Mouse (Mus musculus): ENCODE results near the gene Lmod3. TPM values are rescaled to one million over a fixed set of nuclear protein-coding genes. Genes with fewer than 3 reads are reported as not detected.

The Lmod3 gene
- total RNA-seq, 2 experiments from 2014 or later = 58.1 to 67.1 TPM

DNA sequence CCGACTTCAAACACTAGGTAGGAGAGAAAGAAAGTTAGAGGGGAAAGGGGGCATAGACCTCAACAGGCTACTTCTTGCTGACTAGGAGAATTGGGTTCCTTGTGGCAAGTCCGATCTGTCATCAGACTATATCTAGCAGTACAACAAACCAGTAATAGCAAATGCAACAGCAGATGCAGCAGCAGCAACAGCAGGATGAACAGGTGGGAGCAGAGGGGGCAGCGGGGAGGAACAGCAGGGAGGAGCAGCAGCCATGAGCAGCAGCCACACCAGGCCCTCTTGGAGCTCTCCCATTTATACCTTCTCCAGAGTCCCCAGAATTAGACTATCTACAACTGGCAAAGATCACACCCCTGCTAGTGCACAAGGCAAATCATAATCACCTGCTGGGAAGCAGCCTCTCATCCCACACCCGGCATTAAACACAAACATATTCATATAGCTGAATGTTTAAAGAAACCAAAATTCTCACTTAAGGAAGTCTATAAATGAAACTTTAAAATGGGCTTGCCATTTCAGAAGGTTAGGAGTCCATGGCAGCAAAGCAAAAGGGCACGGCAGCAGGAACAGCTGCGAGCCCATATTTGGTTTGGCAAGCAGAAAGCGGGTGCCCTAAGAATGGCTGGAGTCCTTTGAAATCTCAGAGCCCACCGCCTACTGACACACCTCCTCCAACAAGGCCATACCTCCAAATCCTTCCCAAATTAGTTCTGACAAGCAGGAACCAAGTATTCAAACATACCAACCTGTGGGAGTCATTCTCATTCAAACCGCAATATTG lies 25.3 kb downstream of the Lmod3 start:
- DNase-seq = no peak

DNA sequence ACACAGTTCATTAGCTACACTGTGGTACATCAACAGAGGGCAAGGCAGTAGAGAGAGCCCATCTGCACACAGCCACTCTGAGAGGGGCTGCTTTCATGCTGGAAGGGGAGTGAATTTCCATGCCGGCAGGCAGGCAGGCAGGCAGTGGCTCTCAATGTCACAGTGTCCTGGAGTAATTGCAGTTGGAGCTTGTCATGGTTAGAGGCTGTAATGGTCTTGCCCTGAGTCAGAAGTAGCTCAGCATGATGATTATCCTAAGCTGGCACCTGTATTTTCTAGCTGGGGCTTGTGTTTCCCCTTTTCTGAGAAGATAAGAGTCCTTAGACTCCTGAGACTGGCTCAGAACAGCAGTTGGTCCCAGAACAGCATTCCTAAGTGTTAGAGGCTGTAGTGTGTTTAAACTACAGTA lies 26.5 kb downstream of the Lmod3 start:
- no peak for DNase-seq

DNA sequence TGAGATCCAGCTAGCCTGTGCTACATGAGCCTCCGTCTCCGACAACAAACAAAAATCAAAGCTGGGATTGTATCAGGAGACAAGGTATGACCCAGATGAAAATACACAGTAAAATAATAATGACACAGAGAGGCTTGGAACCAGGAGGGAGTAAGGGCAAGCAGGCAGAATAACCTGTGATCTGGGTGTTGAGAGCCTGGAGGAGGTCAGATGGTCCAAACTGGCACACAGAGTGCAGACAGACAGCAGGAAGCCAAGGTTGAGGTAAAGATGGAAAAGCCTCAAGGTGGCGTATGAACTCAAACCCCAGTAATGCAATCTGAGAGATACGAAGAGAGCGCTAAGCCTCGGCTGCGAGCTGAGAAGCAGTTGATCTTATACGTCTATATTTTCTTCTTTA lies 28.1 kb downstream of the Lmod3 start:
- no peak for DNase-seq

GRCm38 (mm10) chr6:97223566-97223965 lies 29.0 kb downstream of the Lmod3 start:
- no peak for DNase-seq

GRCm38 (mm10) chr6:97222931-97223467 lies 29.6 kb downstream of the Lmod3 start:
- peak in 1 of 2 experiments; percentile 41 for DNase-seq

DNA sequence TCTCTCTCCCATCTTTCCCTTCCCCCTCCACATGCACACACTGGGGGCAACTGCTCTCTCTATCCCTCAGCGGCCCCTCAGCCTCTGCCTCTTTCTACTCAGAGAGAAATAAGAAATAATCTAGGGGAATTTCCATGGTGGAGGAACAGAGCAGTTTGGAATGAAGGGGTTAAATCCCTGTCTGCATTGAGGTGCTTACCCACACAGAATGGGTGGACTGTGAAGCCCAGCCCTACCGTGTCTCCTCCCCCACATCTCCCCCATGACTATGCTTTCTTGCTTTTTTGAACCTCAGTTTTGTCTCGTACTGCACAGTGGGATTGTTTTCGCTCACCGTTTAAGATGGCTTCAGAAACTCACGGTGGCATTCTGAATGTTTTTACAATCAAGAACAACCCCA lies 30.2 kb downstream of the Lmod3 start:
- DNase-seq = no peak

- DNase-seq = peak in 1 of 2 experiments; percentile 34
Observed at GRCm38 (mm10) chr6:97221205-97222025, 31.1 kb downstream of the Lmod3 start.

- no peak for DNase-seq
Observed at GRCm38 (mm10) chr6:97220672-97221071, 31.9 kb downstream of the Lmod3 start.

DNA sequence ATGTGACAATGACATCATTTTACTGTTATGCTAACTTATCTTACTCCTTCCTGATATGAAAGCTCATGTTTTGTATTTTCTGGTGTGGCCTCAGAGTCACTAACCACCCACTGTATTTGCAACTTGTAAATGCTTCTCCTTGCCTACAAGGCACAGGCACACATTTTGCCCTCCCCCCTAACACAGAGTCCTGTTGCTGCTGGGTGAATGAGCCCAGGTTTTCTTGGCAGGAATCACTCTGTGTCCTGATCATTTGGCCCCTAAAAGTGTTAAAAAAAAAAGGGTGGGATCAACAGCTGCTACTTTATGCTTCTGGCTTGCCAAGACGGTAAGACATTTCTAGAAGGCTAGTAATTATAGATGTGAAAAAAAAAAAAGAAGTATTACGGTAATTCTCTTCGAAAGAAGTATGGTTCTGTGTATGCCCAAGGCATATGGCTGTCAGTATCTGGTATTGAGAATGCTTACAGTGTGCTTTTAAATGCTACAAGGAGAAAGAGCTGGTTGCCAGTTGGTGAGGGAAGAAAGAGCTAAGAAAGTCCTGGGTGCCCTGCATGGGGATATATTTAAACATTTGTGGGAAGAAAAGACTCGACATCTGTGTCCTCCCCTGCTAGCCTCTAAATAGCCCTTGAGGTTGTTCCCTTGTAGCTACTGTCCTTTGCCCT lies 36.3 kb downstream of the Lmod3 start:
- no peak for DNase-seq

DNA sequence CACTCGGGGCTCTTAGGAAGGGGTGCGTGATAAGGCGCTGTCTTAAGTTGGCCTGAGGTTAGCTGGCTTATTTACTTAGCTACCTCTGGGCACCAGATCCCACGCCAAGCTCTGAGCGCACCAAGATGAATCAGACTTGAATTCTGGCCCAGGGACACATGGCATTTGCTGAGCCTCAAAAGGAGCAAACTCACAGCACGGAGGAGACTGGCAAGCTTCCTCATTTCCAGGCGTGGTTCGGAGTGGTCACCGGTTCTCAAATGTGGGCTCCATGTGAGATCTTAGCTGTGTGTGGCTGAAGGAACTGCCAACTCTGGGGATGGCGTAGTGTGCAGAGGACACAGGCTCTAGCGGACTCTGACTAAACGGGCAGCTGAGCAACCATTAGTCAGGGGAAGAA lies 40.6 kb downstream of the Lmod3 start:
- DNase-seq = peak; percentile 79 to 82

DNA sequence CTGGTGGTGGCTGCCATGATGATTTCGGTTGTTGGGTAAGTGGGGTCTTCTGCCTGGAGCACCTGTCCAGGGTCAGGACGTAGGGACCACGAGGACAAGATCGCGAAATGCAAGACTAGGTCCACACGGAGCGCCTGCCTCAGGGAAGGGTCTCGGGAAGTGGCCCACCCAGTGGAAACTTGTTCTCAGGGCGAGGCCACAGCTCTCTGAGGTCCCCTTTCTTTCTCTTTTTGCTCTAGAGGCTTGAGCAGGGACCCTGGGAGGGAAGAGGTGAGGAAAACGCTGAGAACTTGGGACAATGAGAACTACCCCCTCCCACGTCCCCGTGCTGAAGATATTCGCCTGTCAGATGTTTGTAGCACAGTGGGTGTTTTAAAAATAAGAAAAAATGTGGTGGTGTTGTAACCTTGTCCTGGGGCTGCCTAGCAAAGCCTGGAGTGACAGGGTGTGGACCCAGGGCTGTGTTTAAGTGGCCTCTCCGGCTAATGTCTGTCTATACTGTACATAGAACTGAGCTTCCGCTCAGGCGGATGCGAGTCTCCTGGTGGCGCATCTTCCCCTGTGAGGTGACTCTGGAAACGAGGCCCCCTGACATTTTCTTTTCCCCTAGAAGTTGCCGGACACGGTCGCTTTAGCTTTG lies 41.5 kb downstream of the Lmod3 start:
- DNase-seq = peak; percentile 35 to 66

GRCm38 (mm10) chr6:97210191-97210961 lies 42.2 kb downstream of the Lmod3 start, which contains the start of gene Arl6ip5:
Gene Arl6ip5 (plus strand): TSS chr6:97210689.
- DNase-seq = peak; percentile 92 to 94

DNA sequence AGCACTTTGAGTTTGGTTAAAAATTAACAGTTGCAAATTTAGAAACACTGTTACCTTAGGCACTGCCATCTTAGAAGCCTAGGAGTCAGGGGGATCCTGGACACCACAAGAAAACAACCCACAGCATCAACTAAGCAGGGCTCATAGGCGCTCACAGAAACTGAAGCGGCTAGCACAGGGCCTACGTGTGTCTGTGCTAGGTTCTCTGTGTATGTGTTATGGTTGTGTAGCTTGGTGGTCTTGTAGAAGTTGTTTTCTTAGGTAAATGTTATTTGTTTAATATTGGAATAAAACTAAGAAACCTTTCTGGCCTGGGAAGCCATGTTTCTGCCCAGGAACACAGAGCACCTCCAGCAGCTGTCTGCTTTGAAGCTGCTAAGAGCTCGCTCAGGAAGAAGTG lies 42.8 kb downstream of the Lmod3 start:
- DNase-seq = no peak

DNA sequence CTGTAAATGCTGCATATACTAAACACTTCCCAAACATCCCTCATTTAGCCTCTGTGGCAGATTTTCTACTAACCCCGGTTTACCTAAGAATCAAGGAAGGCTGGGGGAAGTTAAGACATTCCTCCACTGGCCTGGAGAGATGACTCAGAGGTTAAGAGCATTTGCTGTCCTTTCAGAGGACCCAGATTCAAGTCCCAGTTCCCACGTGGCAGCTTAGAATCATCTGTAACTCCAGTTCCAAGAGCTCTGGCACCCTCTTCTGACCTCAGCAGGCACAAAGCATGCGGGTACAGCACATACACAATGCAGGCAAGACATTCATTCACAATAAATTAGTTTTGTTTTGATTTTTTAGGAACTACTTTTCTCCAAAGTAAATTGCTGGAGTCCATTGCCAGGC lies 43.4 kb downstream of the Lmod3 start:
- no peak for DNase-seq

- DNase-seq = peak; percentile 15 to 52
Observed at GRCm38 (mm10) chr6:97208406-97208805, 44.2 kb downstream of the Lmod3 start.

DNA sequence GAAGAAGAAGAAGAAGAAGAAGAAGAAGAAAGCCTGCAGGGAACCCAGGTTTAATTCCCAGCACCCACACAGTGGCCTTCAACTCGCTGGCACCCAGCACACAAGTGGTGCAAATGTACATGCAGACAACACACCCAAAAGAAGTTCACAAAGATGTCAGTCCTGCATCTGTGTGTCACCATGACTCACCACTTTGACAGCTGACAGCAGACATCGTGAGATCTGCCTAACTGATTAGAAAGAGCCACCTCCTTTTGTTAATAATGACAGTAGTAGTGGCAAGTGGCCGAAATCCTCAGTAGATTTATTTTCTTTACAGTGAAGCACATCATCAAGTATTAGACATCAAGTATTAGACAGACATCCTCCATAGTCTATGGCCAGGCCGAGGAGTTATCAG lies 45.5 kb downstream of the Lmod3 start:
- no peak for DNase-seq

- DNase-seq = peak; percentile 99 to 100
Observed at GRCm38 (mm10) chr6:97205439-97205885, 47.1 kb downstream of the Lmod3 start, which contains the start of gene Uba3. Gene Uba3 (minus strand): TSS chr6:97205647.

DNA sequence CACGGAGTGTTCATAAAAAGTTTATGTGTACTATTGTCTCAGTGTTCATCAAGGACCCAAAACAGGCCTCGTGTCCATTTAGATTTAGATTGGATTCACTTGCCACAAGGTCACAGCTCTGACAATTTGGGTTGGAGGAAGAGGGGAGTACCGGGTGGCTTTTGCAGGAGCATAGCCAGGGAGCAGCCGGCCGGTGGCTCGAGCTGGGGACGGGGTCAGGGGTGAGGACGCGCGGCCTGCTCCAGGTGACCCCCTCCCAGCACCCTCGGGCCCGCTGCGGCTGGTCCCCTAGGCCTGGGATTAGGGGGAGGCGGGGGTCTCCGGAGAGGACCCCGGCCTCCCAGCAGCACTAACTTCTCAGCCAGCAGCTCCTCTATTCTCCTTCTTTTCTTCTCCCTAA lies 47.6 kb downstream of the Lmod3 start:
- no peak for DNase-seq

GRCm38 (mm10) chr6:97204252-97204869 lies 48.2 kb downstream of the Lmod3 start:
- no peak for DNase-seq

DNA sequence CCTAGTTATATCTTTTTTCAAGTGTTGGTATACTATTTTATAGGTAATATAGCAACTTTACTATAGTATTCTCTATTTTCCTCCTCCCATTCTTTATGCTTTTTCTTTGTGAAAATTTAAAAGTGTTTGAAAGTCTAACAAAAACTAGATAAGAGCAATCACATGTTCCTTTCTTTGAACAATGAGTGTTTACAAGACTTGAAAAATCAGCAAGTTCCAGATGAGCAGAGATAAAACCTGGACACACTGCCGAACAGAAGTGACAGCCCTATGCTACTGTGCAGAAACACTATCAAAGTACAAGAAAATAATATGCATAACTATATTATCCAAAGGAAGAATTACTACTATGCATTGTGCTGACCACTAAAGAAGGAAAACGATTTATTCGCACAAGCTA lies 50.1 kb downstream of the Lmod3 start:
- no peak for DNase-seq

DNA sequence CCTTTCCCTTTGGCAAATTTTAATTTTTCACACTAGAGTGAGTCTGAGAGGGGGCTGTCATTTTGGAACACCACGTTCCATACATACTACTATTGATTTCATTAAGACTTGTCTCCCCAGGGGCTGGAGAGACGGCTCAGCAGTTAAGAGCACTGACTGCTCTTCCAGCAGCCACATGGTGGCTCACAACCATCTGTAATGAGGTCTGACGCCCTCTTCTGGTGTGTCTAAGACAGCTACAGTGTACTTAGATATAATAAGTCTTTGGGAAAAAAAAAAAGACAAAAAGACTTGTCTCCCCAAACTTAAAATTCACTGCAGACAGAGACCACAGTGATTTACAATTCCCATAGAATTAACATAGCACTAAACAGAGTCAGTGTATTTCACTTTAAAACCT lies 52.1 kb downstream of the Lmod3 start:
- DNase-seq = no peak

Measured in heart, adult 18-20 months (tissue).